Mouse (Mus musculus) neural tube, embryonic 15.5 days (tissue): ENCODE measurements at regions not wholly inside any gene's neighbourhood (a gene's known extent, or its start where the extent isn't known, plus 50 kb on each side); places are given as distances from the start of the nearest gene placed in this dataset.
A peak's percentile ranks its signal among the peaks of the same experiment; 100 is the strongest.

Experiments
- ATAC-seq: fragments of 200-750 bp; cut with Nextera tagmentation; 2 replicates; pipeline ENCODE4 v1.8.0; 2017; ENCODE audit warnings: mild to moderate bottlenecking, moderate TSS enrichment, moderate library complexity; ENCODE audit not compliant: low FRiP score
- H3K27ac ChIP-seq: fragments of 300-500 bp; sonication (generic); replicated peaks from 2 replicates; pipeline ENCODE4 v1.5.1; 2015; ENCODE audit warnings: mild to moderate bottlenecking, inconsistent platforms
- H3K27me3 ChIP-seq: fragments of 300-500 bp; sonication (generic); replicated peaks from 2 replicates; pipeline ENCODE4 v1.6.1; 2015; ENCODE audit warnings: inconsistent platforms
- H3K36me3 ChIP-seq: fragments of 300-500 bp; sonication (generic); 2 replicates; pipeline ENCODE4 v1.6.1; 2015; ENCODE audit warnings: inconsistent platforms
- H3K4me1 ChIP-seq: fragments of 300-500 bp; sonication (generic); 2 replicates; pipeline ENCODE4 v1.6.1; 2015; ENCODE audit warnings: inconsistent platforms
- H3K4me2 ChIP-seq: fragments of 300-500 bp; sonication (generic); 2 replicates; pipeline ENCODE4 v1.6.1; 2015; ENCODE audit warnings: inconsistent platforms, mild to moderate bottlenecking, moderate library complexity
- H3K4me3 ChIP-seq: fragments of 300-500 bp; sonication (generic); replicated peaks from 2 replicates; pipeline ENCODE4 v1.5.1; 2015; ENCODE audit warnings: mild to moderate bottlenecking, inconsistent platforms
- H3K9ac ChIP-seq: fragments of 300-500 bp; sonication (generic); replicated peaks from 2 replicates; pipeline ENCODE4 v1.6.1; 2015; ENCODE audit warnings: mild to moderate bottlenecking, inconsistent platforms
- H3K9me3 ChIP-seq: fragments of 300-500 bp; sonication (generic); replicated peaks from 2 replicates; pipeline ENCODE4 v1.6.1; 2016; ENCODE audit warnings: inconsistent platforms
- WGBS: fragments of 180-500 bp; shearing (Covaris S2); methylation state at CpG from one replicate; pipeline ENCODE4 v1.1.7; 2015; ENCODE audit warnings: mixed read lengths; 5-methylcytosine and 5-hydroxymethylcytosine counted together

DNA sequence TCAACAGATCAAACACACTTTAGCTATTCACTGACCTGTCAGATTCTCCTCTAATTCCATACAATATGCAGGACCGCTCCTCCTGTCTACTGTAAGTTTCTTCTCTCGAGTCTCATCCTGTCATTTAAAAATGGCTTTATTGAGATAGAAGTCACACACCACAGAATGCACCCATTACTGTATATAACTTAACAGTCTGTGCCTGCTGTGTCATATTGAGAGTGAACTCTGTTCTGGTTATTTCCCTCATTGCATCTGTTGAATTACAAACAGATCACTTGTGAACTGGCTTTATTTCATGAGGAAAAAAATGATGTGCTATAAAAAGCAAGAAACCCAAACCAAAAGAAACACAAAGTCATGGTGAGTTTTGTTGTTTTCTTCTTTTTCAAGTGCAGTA, 198.2 kb downstream of the Kcnrg start:
- WGBS: 80% methylated on average over 2 of the region's 2 CpGs
- no peaks in the 10 kb centered on the region for H3K27me3 ChIP-seq
- H3K27ac ChIP-seq: no peak overlapping the region
- no peaks in the 10 kb centered on the region for H3K36me3 ChIP-seq
- peaks cover 11% of the 10 kb centered on the region for H3K4me1 ChIP-seq
- no peak for ATAC-seq
- H3K9me3 ChIP-seq: no peaks in the 10 kb centered on the region
- H3K4me3 ChIP-seq: no peak overlapping the region
- H3K9ac ChIP-seq: no peak overlapping the region
- H3K4me2 ChIP-seq: no peak overlapping the region

DNA sequence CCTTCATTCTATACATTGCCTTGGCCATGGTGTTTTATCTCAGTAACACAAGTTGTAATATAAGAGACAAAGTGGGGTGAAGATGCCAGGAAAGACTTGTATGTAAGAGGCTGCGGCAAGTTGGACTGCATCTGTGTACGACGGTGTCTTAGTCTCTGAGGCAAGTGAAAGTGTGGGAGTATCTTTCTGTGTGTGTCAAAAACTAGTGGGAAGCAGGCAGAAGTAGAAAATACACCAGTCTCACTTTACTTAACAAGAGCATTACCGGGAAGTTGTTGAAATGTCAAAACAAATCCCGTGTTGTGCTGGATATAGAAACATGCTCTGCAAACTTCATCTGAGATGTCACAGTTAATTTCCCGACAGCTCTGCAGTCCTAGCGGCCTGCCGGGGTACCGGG, 200.9 kb downstream of the Kcnrg start:
- WGBS: 86% methylated on average over 9 of the region's 9 CpGs
- H3K27me3 ChIP-seq: no peaks in the 10 kb centered on the region
- ATAC-seq: no peak

GRCm38 (mm10) chr14:61809716-61810437, 202.6 kb downstream of the Kcnrg start:
- ATAC-seq: peak; percentile 41; the same call in 1 of the 2 replicates
- Histone ChIP-seq H3K27me3 (no peaks in the 10 kb centered on the region), H3K9ac (no peak overlapping the region), H3K27ac (no peak overlapping the region), H3K4me2 (no peak overlapping the region), H3K36me3 (no peaks in the 10 kb centered on the region), H3K4me1 (peaks cover 22% of the 10 kb centered on the region), H3K4me3 (no peak overlapping the region), H3K9me3 (no peaks in the 10 kb centered on the region)
- 64% methylated on average over 10 of the region's 10 CpGs for WGBS

More for the DNA sequence above, 200.9 kb downstream of the Kcnrg start:
- Histone ChIP-seq H3K36me3 (no peaks in the 10 kb centered on the region), H3K27ac (no peak overlapping the region), H3K4me2 (no peak overlapping the region), H3K4me1 (peaks cover 22% of the 10 kb centered on the region), H3K4me3 (no peak overlapping the region), H3K9ac (no peak overlapping the region), H3K9me3 (no peaks in the 10 kb centered on the region)

DNA sequence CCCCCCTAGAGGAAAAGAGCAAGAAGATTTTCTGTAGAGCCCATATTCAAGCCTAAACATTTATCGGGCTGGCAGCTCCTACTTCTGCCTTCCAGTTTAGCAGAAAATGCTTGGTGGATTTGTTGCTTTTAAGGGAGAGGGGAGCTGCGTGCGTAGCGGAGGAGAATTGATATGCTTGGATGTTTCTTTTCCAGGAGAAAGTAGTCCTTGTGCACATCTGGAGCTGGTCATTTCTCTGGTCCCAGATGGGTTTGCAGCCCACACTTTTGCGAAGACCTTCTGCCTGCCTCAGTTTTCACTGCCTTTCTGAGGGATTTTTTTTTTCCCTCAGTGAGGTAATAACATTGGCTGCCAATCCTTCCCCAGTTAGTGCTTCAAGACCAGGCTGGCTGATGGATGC, 203.6 kb downstream of the Kcnrg start:
- Histone ChIP-seq H3K36me3 (no peaks in the 10 kb centered on the region), H3K4me2 (peak overlapping the region; percentile 5; the same call in 1 of the 2 replicates), H3K9me3 (no peaks in the 10 kb centered on the region), H3K27ac (peak overlapping the region; percentile 52; the same call in 1 of the 2 replicates), H3K27me3 (no peaks in the 10 kb centered on the region), H3K4me1 (peaks cover 22% of the 10 kb centered on the region), H3K4me3 (no peak overlapping the region), H3K9ac (no peak overlapping the region; the same call in 1 of the 2 replicates)
- no peak for ATAC-seq
- 64% methylated on average over 5 of the region's 5 CpGs for WGBS

GRCm38 (mm10) chr14:61817711-61818110, 210.5 kb downstream of the Kcnrg start:
- Histone ChIP-seq H3K4me1 (no peaks in the 10 kb centered on the region), H3K27ac (no peak overlapping the region), H3K36me3 (no peaks in the 10 kb centered on the region), H3K4me2 (no peak overlapping the region), H3K9me3 (no peaks in the 10 kb centered on the region), H3K4me3 (no peak overlapping the region), H3K9ac (no peak overlapping the region), H3K27me3 (no peaks in the 10 kb centered on the region)
- 57% methylated on average over 11 of the region's 11 CpGs for WGBS
- no peak for ATAC-seq

- H3K4me2 ChIP-seq: no peak overlapping the region
- H3K27ac ChIP-seq: no peak overlapping the region
- H3K4me3 ChIP-seq: no peak overlapping the region
- H3K27me3 ChIP-seq: no peaks in the 10 kb centered on the region
- no peaks in the 10 kb centered on the region for H3K4me1 ChIP-seq
- no peak for ATAC-seq
- 92% methylated on average over 2 of the region's 2 CpGs for WGBS
- no peaks in the 10 kb centered on the region for H3K9me3 ChIP-seq
- H3K36me3 ChIP-seq: no peaks in the 10 kb centered on the region
- no peak overlapping the region for H3K9ac ChIP-seq
These were observed 211.1 kb downstream of the Kcnrg start for GRCm38 (mm10) chr14:61818365-61818764.

GRCm38 (mm10) chr14:61819251-61819650, 212.0 kb downstream of the Kcnrg start:
- no peak overlapping the region for H3K9ac ChIP-seq
- WGBS: 73% methylated on average over 2 of the region's 2 CpGs
- H3K9me3 ChIP-seq: no peaks in the 10 kb centered on the region
- no peak for ATAC-seq
- H3K27ac ChIP-seq: no peak overlapping the region
- no peak overlapping the region for H3K4me2 ChIP-seq
- no peaks in the 10 kb centered on the region for H3K36me3 ChIP-seq
- no peaks in the 10 kb centered on the region for H3K27me3 ChIP-seq
- H3K4me3 ChIP-seq: no peak overlapping the region
- no peaks in the 10 kb centered on the region for H3K4me1 ChIP-seq

DNA sequence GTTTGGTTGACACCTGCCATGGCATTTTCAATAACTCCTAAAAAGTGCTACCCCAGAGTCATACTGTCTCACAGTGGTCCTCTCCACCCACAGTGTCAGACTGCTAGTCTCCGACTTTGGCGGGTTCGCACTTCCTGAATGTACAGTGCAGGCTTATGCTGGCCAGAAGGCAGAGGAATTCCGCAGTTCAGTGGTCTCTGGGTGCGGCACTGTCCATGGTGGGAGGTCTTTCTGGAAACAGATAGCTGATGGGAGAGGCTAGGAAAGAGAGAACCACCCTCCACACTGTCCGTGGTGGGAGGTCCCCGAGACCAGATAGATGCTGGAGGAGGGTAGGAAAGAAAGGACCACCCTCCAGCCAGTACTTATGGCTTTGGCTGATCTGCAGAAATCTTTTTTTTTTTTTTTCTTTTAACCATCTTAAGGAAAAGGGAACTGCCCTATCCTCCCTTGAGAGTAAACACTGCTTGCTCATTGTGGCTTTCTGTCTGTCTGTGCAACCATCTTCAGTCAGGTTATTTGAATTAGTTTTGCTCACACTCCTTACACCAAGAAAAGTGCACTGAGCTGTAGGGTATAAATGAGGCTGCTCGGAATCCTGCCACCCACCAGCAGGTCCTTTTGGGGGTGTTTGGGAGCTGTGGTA, 227.2 kb downstream of the Kcnrg start:
- Histone ChIP-seq H3K4me2 (no peak overlapping the region), H3K9ac (no peak overlapping the region), H3K4me3 (no peak overlapping the region), H3K4me1 (peaks cover 2% of the 10 kb centered on the region; the same call in 1 of the 2 replicates), H3K27me3 (no peaks in the 10 kb centered on the region), H3K27ac (no peak overlapping the region), H3K36me3 (no peaks in the 10 kb centered on the region), H3K9me3 (no peaks in the 10 kb centered on the region)
- ATAC-seq: no peak
- 79% methylated on average over 8 of the region's 8 CpGs for WGBS

DNA sequence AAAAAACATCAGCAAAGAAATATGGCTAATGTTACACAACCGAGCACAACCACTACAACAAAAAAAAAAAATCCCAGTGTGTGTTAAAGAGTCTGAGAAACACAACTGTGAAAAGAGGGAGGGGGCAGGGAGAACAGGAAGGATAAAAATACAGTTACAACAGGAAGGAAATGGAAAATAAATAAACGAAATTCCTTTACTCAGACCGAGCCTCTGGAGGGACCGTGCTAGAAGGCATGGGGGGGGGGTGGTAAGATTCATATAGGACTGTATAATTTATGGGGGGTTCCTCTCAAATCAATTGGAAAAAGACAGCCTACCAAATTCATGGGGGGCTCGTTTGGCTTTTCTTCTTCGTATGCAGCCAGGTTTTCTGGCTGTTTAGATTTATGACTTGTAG, 228.5 kb downstream of the Kcnrg start:
- Histone ChIP-seq H3K9ac (no peak overlapping the region), H3K4me3 (no peak overlapping the region), H3K27ac (no peak overlapping the region), H3K27me3 (no peaks in the 10 kb centered on the region), H3K9me3 (no peaks in the 10 kb centered on the region), H3K36me3 (no peaks in the 10 kb centered on the region), H3K4me1 (peaks cover 2% of the 10 kb centered on the region; the same call in 1 of the 2 replicates), H3K4me2 (no peak overlapping the region)
- 38% methylated on average over 6 of the region's 6 CpGs for WGBS
- ATAC-seq: no peak; the same call in 1 of the 2 replicates

DNA sequence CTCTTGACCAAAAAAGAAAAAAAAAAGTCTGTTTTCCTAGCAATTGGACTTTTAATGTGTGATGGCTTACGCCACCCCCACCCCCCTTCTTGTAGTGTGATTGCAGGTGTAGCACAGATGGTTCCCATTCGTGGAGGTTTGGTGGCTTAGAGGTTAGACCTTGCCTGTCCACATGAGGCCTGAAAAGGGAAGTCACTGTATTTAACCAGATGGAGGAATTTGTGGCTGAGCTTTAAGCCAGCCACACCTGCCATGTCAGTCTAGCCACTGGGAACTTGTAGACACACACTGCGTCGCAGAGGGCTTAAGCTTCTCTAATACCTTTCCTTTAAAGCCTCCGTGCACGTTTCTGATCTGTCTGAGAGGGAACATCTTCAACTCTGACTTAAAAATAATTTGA, 229.0 kb downstream of the Kcnrg start:
- Histone ChIP-seq H3K9ac (no peak overlapping the region), H3K4me2 (no peak overlapping the region), H3K4me1 (peaks cover 2% of the 10 kb centered on the region; the same call in 1 of the 2 replicates), H3K36me3 (no peaks in the 10 kb centered on the region), H3K9me3 (no peaks in the 10 kb centered on the region), H3K27ac (no peak overlapping the region), H3K27me3 (no peaks in the 10 kb centered on the region), H3K4me3 (no peak overlapping the region)
- WGBS: 80% methylated on average over 6 of the region's 6 CpGs
- no peak for ATAC-seq

GRCm38 (mm10) chr14:61836965-61837364, 229.7 kb downstream of the Kcnrg start:
- H3K27me3 ChIP-seq: no peaks in the 10 kb centered on the region
- H3K4me1 ChIP-seq: peaks cover 2% of the 10 kb centered on the region; the same call in 1 of the 2 replicates
- H3K9me3 ChIP-seq: no peaks in the 10 kb centered on the region
- H3K27ac ChIP-seq: no peak overlapping the region
- WGBS: 67% methylated on average over 4 of the region's 4 CpGs
- ATAC-seq: no peak
- no peak overlapping the region for H3K9ac ChIP-seq
- H3K4me2 ChIP-seq: no peak overlapping the region
- no peaks in the 10 kb centered on the region for H3K36me3 ChIP-seq
- no peak overlapping the region for H3K4me3 ChIP-seq

GRCm38 (mm10) chr14:61837851-61838250, 230.6 kb downstream of the Kcnrg start:
- no peaks in the 10 kb centered on the region for H3K9me3 ChIP-seq
- WGBS: 84% methylated on average over 8 of the region's 8 CpGs
- H3K9ac ChIP-seq: no peak overlapping the region
- H3K4me2 ChIP-seq: no peak overlapping the region
- no peak overlapping the region for H3K4me3 ChIP-seq
- H3K27me3 ChIP-seq: no peaks in the 10 kb centered on the region
- H3K4me1 ChIP-seq: peaks cover 2% of the 10 kb centered on the region; the same call in 1 of the 2 replicates
- no peak overlapping the region for H3K27ac ChIP-seq
- no peaks in the 10 kb centered on the region for H3K36me3 ChIP-seq
- no peak for ATAC-seq
